Mouse (Mus musculus) macrophage (primary cell): ENCODE results near the gene Lrrc8b. TPM values are rescaled to one million over a fixed set of nuclear protein-coding genes. Genes with fewer than 3 reads are reported as not detected.

Experiments used
- H3K27ac ChIP-seq: fragments of 350-480 bp; formaldehyde crosslinking; 2 replicates; pipeline ENCODE4 v1.9.0; 2021
- H3K36me3 ChIP-seq: fragments of 350-480 bp; formaldehyde crosslinking; 2 replicates; pipeline ENCODE4 v1.9.0; 2021; ENCODE audit errors: inconsistent target
- H3K4me3 ChIP-seq: fragments of 350-480 bp; formaldehyde crosslinking; 2 replicates; pipeline ENCODE4 v1.9.0; 2021; ENCODE audit errors: inconsistent target
- H3K79me2 ChIP-seq: fragments of 350-480 bp; formaldehyde crosslinking; 2 replicates; pipeline ENCODE4 v1.9.0; 2021; ENCODE audit errors: inconsistent target
- WGBS: methylation state at CpG from one replicate; pipeline ENCODE4 v1.1.7; 2026; ENCODE audit warnings: inconsistent platforms; ENCODE audit not compliant: missing documents; 5-methylcytosine and 5-hydroxymethylcytosine counted together
- polyA plus RNA-seq: library from polyadenylated mRNA; stranded (reverse); fragments of 250-400 nt; gene quantifications from 3 replicates; pipeline ENCODE4 v1.2.4, GENCODE M21; 2018; ENCODE audit warnings: inconsistent platforms

Gene Lrrc8b
- polyA plus RNA-seq, 1 experiment from 2014 or later: 4.6 TPM

- Histone ChIP-seq H3K36me3 (no peaks in the 10 kb centered on the region), H3K79me2 (peaks cover 49% of the 10 kb centered on the region; the same call in 1 of the 2 replicates), H3K4me3 (no peak overlapping the region), H3K27ac (no peak overlapping the region)
- WGBS: 91% methylated on average over 23 of the region's 23 CpGs
Observed at GRCm38 (mm10) chr5:105527477-105528331, 112.1 kb downstream of the Lrrc8b start.

- Histone ChIP-seq H3K36me3 (no peaks in the 10 kb centered on the region), H3K4me3 (no peak overlapping the region), H3K79me2 (peaks cover 28% of the 10 kb centered on the region; the same call in 1 of the 2 replicates), H3K27ac (no peak overlapping the region)
- WGBS: 92% methylated on average over 6 of the region's 6 CpGs
Observed at GRCm38 (mm10) chr5:105530576-105530975, 115.0 kb downstream of the Lrrc8b start.

- H3K36me3 ChIP-seq: no peaks in the 10 kb centered on the region
- H3K27ac ChIP-seq: no peak overlapping the region
- peaks cover 12% of the 10 kb centered on the region; the same call in 1 of the 2 replicates for H3K79me2 ChIP-seq
- no peak overlapping the region for H3K4me3 ChIP-seq
- WGBS: 97% methylated on average over 3 of the region's 3 CpGs
Observed at GRCm38 (mm10) chr5:105535186-105535585, 119.6 kb downstream of the Lrrc8b start.

GRCm38 (mm10) chr5:105536172-105536571, 120.6 kb downstream of the Lrrc8b start:
- Histone ChIP-seq H3K4me3 (no peak overlapping the region), H3K79me2 (peaks cover 6% of the 10 kb centered on the region; the same call in 1 of the 2 replicates), H3K36me3 (no peaks in the 10 kb centered on the region), H3K27ac (no peak overlapping the region)
- 100% methylated on average over 2 of the region's 2 CpGs for WGBS

GRCm38 (mm10) chr5:105537101-105537723, 121.6 kb downstream of the Lrrc8b start:
- no peak overlapping the region for H3K27ac ChIP-seq
- WGBS: 90% methylated on average over 10 of the region's 11 CpGs
- H3K4me3 ChIP-seq: no peak overlapping the region
- H3K79me2 ChIP-seq: no peaks in the 10 kb centered on the region; the same call in 1 of the 2 replicates
- no peaks in the 10 kb centered on the region for H3K36me3 ChIP-seq

Other genes with a start within 250 kb of the Lrrc8b start
- 0.07 to 1.1 TPM in 2 of 3 replicates, not detected in the other for gene Gbp10, start 176.2 kb upstream of the Lrrc8b start, polyA plus RNA-seq
- 0.05 TPM in 1 of 3 replicates, not detected in the others for gene Gm43302, start 122.1 kb upstream of the Lrrc8b start, polyA plus RNA-seq
- gene Gbp6, start 122.1 kb upstream of the Lrrc8b start, polyA plus RNA-seq: 13.4 to 70.7 TPM (median 22.3 TPM) in 3 replicates
- 6.3 to 7.5 TPM (median 6.9 TPM) in 3 replicates for gene Lrrc8c, start 103.6 kb downstream of the Lrrc8b start, polyA plus RNA-seq